8 mouse cellular contexts compared by ENCODE assay signal in the genomic region with DNA sequence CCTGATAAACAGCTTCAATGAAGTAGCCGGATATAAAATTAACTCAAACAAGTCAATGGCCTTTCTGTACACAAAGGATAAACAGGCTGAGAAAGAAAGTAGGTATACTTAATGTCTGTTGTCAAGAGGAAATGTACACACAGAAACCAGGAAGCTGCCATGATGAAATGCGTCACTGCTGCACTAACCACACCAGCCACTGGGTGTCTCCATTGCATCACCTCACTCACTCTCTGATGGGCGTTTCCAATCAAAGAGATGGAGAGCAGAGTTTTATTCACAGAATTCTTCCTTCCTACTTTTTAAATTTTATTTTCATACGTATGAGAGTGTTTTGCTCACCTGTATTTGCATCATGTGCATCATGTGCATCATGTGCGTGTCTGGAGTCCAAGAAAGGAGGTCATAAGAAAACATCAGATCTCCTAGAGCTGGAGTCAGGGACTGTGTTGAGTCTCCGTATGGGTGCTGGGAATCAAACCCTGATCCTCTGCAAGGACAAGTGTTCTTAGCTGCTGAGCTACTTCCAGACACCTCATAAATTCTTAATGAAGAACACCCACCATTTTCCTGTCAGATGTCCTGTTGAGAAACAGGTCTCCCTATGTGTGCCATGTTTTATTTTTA. TPM values are rescaled to one million over a fixed set of nuclear protein-coding genes. Genes with fewer than 3 reads are reported as not detected.
DNase-seq lines count a peak whose midpoint lies in the region; ATAC-seq and TF ChIP-seq lines count a peak whose summit lies in the region.

No protein-coding gene starts in this region.

- 39% methylated on average over 6 of the region's 6 CpGs for WGBS in embryonic facial prominence, embryonic 14.5 days
- WGBS in heart, embryonic 16.5 days, result 29% methylated on average over 6 of the region's 6 CpGs
- WGBS in lung, adult 2 months, result 25% methylated on average over 6 of the region's 6 CpGs

- H3K9me3 ChIP-seq in embryonic facial prominence, embryonic 14.5 days (ENCODE audit: control insufficient read depth, low read length), result no peaks in the 10 kb centered on the region
- H3K9me3 ChIP-seq in heart, embryonic 16.5 days (replicated peaks; ENCODE audit: control insufficient read depth, low read length), result no peaks in the 10 kb centered on the region

- H3K27ac ChIP-seq in embryonic facial prominence, embryonic 14.5 days (replicated peaks; ENCODE audit: low read depth, low read length), result no peak overlapping the region
- H3K27ac ChIP-seq in heart, embryonic 16.5 days (ENCODE audit: low read length), result no peak overlapping the region

- no peak for TF ChIP-seq POLR2A in lung, adult 2 months (IDR thresholded peaks at IDR 0.05; ENCODE audit: borderline replicate concordance, extremely low read depth, low read depth, low read length)

- peak; percentile 65 for DNase-seq in ES-CJ7 (ENCODE audit: low read depth, low spot score)
- peak; percentile 13 to 58 for DNase-seq in adrenal gland, postnatal 4 days (ENCODE audit: low spot score in 2 of 2)
- peak; percentile 72 for DNase-seq in embryonic facial prominence, embryonic 14.5 days (ENCODE audit: low spot score)
- peak; percentile 37 to 90 for DNase-seq in layer of hippocampus, adult 18-20 months (ENCODE audit: low spot score in 2 of 2)
- peak; percentile 77 for DNase-seq in lung, adult 2 months
- peak; percentile 76 for DNase-seq in retina, postnatal 1 day
- peak; percentile 86 for DNase-seq in thymus, postnatal 4 days

- H3K27me3 ChIP-seq in embryonic facial prominence, embryonic 14.5 days (replicated peaks; ENCODE audit: control insufficient read depth, insufficient read depth, low read length), result no peaks in the 10 kb centered on the region
- no peaks in the 10 kb centered on the region for H3K27me3 ChIP-seq in heart, embryonic 16.5 days (ENCODE audit: control insufficient read depth, insufficient read depth, low read length)

- H3K4me3 ChIP-seq in embryonic facial prominence, embryonic 14.5 days (ENCODE audit: low read depth, low read length), result no peak overlapping the region
- H3K4me3 ChIP-seq in heart, embryonic 16.5 days (ENCODE audit: low read length), result no peak overlapping the region
- no peak overlapping the region for H3K4me3 ChIP-seq in lung, adult 2 months (replicated peaks; ENCODE audit: extremely low read depth, low read depth, low read length)

- peak; percentile 97 for TF ChIP-seq CTCF in lung, adult 2 months (IDR thresholded peaks at IDR 0.05; ENCODE audit: insufficient read depth, low read length)

- ATAC-seq in embryonic facial prominence, embryonic 14.5 days (ENCODE audit: low read depth), result peak; percentile 67
- ATAC-seq in heart, embryonic 16.5 days (replicated peaks; ENCODE audit: extremely low read depth, insufficient read depth, low FRiP score), result 0 out of 2 replicates have a peak, but pooled peaks have one; percentile 49

- H3K36me3 ChIP-seq in embryonic facial prominence, embryonic 14.5 days (ENCODE audit: control insufficient read depth, insufficient read depth, low read length), result no peaks in the 10 kb centered on the region
- no peaks in the 10 kb centered on the region for H3K36me3 ChIP-seq in heart, embryonic 16.5 days (ENCODE audit: control insufficient read depth, insufficient read depth)

- H3K9ac ChIP-seq in embryonic facial prominence, embryonic 14.5 days (ENCODE audit: low read depth, low read length), result no peak overlapping the region
- no peak overlapping the region for H3K9ac ChIP-seq in heart, embryonic 16.5 days (ENCODE audit: low read length)

- no peak overlapping the region for H3K4me2 ChIP-seq in embryonic facial prominence, embryonic 14.5 days (ENCODE audit: low read depth, low read length)
- H3K4me2 ChIP-seq in heart, embryonic 16.5 days (ENCODE audit: low read depth, low read length), result no peak overlapping the region

- no peaks in the 10 kb centered on the region for H3K4me1 ChIP-seq in embryonic facial prominence, embryonic 14.5 days (ENCODE audit: control insufficient read depth, insufficient read depth, low read length)
- H3K4me1 ChIP-seq in heart, embryonic 16.5 days (ENCODE audit: control insufficient read depth, insufficient read depth, low read length), result 0 out of 2 replicates have a peak, but pooled peaks cover 2% of the 10 kb centered on the region
- H3K4me1 ChIP-seq in lung, adult 2 months (ENCODE audit: control insufficient read depth, insufficient read depth, low read length), result no peaks in the 10 kb centered on the region; the same call in 1 of the 2 replicates

RNA-seq across cellular contexts. Expression of a gene that starts 16.0 kb away (rescaled TPM):
- total RNA-seq in adrenal gland, postnatal 4 days (2021), result 10 to 100 TPM; 48.3 to 48.8 TPM
- 32.1 and 33.9 TPM in 2 replicates for polyA plus RNA-seq in embryonic facial prominence, embryonic 14.5 days (2014; fragmentation: Nextera tagmentation; extraction: Ambion mirVana)
- polyA plus RNA-seq in heart, embryonic 16.5 days (2015; fragmentation: Nextera tagmentation; extraction: Ambion mirVana), result 30.7 and 31.7 TPM in 2 replicates
- total RNA-seq in layer of hippocampus, adult 18-20 months (2021), result 10 to 100 TPM; 45.7 to 46.9 TPM
- polyA plus RNA-seq in lung, adult 2 months (2012; rRNA removed), result 41.7 and 56.8 TPM in 2 replicates

Comparison
In these comparisons a context has a peak if more than half of its experiments do, and no peak if none do; other contexts are left out.
1. DNase-seq: peak in every context shown above with its lines; median percentile 86 in thymus, postnatal 4 days; 77 in lung, adult 2 months; 76 in retina, postnatal 1 day; 72 in embryonic facial prominence, embryonic 14.5 days; 65 in ES-CJ7; 64 in layer of hippocampus, adult 18-20 months; 36 in adrenal gland, postnatal 4 days.